Mouse (Mus musculus) left cerebral cortex, adult 8-10 months (tissue): ENCODE data around the gene C1qtnf3. TPM values are rescaled to one million over a fixed set of nuclear protein-coding genes. Genes with fewer than 3 reads are reported as not detected.

Source experiments
- DNase-seq, 2 experiments: peaks; one replicate each; pipeline ENCODE4 v3.0.0; 2022; ENCODE audit warnings: low spot score in 2 of 2
- total RNA-seq, 4 experiments: library from RNA; stranded (reverse); gene quantifications; 2 replicates each; pipeline ENCODE4 v1.2.4; 2022

Gene C1qtnf3
- under 1 TPM in 1 of 4 experiments, not detected in 3; 0.27 TPM for total RNA-seq

- no peak for DNase-seq
These were observed at the start of gene C1qtnf3 for GRCm38 (mm10) chr15:10951951-10952759. TSS of gene C1qtnf3 (plus strand) at chr15:10952332.

- no peak for DNase-seq
These were observed 49.8 kb upstream of the C1qtnf3 start for GRCm38 (mm10) chr15:10902360-10902759.

DNA sequence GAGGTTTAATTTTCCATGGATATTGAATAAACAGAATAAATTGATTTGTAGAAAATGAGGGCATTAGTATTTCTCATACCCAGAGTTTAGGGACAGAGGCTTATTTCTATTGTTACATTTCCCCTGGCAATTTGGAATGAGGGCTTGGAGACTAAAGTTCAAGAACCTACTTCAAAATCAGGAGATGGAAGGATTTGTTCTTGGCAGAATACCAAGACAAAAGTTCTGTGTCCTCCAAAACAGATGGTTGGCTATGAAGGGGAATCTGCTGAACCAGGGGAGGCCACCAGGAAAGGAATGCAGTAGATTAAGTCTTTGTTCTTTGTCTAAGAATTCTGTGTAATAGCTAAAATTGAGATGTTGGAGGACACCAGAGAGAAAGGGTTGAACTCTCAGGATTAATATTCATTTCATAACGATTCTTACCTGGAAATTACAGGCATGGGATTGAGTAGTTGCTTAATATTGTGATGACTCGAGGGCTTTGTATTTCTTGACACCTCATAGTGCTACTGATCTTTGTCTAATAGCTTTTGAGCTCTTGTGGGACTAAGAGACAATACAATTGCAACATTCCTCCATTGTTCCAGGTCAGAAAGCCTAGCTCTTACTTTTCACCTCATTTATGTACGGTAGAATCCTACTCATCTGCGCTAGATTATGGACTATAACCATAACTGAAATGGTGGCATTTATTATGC, 35.4 kb upstream of the C1qtnf3 start:
- DNase-seq = no peak

GRCm38 (mm10) chr15:10917312-10917660, 34.8 kb upstream of the C1qtnf3 start:
- no peak for DNase-seq

- no peak for DNase-seq
These were observed 31.9 kb upstream of the C1qtnf3 start for GRCm38 (mm10) chr15:10920212-10920611.

DNA sequence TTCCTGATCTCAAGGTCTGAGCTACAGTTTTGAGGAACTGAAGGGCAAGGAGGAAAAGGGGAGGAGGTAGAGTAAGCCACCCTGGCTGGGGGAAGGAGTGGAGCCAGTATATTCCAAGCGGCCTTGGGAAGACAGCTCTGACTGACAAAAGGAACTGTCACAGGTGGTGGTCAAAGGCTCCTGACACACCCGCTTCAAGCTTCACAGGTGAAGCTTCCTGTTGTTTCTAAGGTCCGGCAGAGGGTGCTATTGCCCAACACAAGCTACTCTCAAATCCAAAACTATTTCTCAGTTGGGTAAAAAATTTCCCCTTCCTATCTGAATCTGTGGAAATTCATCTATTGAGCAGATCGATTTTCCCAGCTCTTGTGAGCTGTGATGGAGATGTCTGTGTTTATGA, 31.1 kb upstream of the C1qtnf3 start:
- DNase-seq = no peak

GRCm38 (mm10) chr15:10922061-10922460, 30.1 kb upstream of the C1qtnf3 start:
- no peak for DNase-seq

GRCm38 (mm10) chr15:10922570-10922969, 29.6 kb upstream of the C1qtnf3 start:
- DNase-seq = no peak

DNA sequence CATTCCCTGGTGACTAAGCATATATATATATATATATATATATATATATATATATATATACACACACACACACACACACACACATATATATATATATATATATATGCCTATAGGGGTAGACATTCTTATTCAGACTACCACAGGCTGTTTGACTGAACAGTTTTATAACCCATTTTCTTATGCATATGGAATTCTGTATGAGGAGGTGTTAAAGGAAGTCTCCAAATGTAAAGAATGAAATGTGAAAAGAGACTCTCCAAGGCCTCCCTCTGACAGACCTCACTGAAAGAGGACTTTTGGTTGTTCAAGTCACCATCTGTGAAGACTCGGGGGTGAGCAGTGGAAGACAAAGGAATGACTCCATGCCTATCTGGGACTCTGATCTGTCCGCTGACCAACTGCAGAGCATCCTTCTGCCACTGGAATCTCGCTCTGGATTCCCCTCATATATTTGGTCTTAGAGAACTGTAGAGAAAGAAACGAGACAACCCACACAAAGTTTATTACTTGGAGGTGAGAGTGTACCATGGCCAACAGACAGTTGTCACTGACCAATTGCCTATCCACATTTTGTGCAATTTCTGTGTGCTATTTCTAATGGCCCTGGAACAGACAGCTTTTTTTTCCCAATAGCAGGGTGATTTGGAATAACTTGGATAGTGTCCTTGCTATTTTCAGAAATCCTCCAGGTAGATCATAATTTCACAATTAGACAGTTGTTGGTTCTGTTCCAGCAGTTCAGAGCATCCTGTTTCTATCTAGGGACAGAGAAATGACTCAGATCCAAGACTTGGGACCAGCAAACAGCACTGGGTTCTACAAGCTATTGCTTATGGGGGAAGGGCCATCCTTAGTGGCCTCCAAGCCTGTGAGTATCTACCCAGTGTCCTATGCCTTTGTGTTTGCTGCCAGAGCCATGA, 28.8 kb upstream of the C1qtnf3 start:
- no peak for DNase-seq

DNA sequence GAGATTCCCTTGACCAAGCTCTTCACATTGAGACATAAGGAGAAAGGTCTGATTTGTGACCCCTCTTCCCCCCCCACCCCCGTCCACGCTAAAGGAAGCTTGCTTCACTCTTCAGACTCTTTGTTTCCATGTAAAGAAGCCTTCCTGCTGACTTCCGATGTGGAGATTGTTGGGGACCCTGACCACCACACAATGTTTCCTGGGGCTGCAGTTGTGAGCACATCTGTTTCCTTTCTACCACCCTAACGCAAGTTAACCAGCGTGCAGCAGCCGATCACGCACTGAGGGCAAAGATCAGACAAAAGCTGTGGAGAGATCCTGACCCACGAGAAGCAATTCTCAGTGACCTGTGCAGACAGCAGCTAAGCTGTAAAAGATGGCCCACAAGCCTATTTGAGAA, 24.8 kb upstream of the C1qtnf3 start:
- DNase-seq = no peak

- no peak for DNase-seq
These were observed 23.4 kb upstream of the C1qtnf3 start for GRCm38 (mm10) chr15:10928633-10929270.

- DNase-seq = no peak
These were observed 18.2 kb upstream of the C1qtnf3 start for GRCm38 (mm10) chr15:10933930-10934329.

DNA sequence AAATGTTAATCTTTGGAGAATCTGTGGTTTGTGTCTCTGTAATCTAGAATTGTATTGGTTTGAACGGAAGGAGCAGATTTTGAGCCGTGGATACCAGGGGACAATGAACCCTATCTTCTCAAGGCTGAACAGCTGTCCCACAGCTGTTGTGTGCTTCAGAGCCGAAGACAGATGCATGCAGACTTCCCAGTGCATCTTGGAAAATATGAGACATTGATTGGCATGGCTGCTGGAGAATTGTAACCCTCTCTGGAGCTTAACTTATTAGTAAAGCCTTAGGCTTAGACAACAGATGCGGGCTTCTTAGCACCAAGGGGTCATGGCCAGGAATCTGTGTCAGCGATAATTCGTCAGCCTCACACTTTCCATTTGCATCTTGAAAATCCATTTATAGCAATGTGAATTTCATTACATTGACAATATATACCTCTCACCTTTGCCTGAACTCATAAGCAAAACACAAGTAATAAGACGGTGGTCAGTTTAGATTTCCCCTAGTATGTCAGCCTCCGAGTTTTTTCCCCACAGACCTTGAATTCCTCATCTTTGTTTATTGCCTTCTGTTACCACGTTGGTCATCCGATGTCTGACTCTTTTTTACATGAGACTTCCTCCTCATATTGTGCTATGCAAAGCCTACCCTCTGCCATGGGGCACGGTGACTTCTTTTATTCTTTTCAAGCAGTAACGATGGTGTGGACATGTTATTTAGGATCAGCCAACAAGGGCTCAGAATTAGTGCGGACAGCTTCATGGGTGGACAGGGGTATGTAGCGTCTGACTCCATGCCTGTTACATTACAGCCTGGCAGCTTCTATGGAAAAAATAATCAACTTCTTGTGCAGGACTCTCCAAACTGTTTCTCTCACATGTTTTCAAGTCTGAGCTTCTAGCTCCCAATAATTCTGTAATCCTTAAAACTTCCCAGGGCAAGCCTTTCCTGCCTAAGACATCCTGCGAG, 11.7 kb upstream of the C1qtnf3 start:
- DNase-seq = no peak

GRCm38 (mm10) chr15:10941901-10942300, 10.2 kb upstream of the C1qtnf3 start:
- no peak for DNase-seq

GRCm38 (mm10) chr15:10947852-10948251, 4.3 kb upstream of the C1qtnf3 start:
- DNase-seq = no peak

GRCm38 (mm10) chr15:10952760-10953305, 701 bp downstream of the C1qtnf3 start:
- no peak for DNase-seq

- no peak for DNase-seq
These were observed 1.3 kb downstream of the C1qtnf3 start for GRCm38 (mm10) chr15:10953465-10953864.

DNA sequence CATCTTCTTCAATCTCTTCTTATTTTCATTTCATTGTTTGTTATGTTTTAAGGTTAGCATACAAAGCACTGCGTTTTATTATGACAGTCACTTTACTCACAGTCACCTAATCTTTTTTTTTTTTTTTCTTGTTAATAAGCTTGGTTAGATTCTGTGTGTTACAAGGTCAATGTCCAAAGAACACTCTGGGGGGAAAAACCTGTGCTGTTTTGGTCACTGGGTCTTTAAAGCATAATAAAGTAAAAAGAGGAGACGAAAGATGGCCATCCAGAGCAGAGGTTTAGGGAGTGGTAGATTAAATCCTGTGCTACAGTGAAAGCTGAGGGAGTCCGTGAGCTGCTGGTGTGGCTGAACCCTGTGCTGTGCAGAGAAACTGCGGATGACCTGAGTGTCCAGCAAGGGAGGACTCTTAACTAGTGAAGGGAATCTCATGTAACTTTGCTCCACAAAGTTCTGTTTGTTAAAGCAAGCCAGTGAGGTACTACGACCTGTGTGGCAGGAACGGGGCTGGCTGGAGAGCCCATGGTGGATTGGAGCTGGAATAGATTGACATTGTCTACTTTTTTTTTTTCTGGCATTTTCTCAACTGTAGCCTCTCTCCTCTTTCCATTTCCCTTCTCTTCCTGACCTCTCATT, 2.4 kb downstream of the C1qtnf3 start:
- DNase-seq = no peak

DNA sequence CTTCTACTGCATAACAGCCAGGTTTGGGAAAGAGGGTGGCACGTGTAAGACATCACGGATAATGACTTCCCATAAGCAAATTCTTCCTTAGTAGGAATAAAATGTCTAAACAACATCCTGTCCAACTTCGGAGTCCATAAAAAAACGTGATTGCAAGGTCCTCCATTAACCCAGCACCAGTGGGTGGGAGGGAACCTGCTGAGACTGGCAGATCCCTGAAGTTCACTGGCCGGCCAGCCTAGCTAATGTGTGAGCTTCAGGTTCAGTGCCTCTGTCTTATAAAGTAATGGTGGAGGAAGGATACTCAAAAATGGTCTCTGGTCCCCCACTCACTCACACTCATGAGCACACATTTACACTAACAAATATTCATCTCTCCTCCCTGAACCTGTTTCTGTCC, 3.0 kb downstream of the C1qtnf3 start:
- DNase-seq = no peak
